Mouse (Mus musculus) embryo, embryonic 10.5 days (tissue): ENCODE measurements around the gene Notch4.
A peak's percentile ranks its signal among the peaks of the same experiment; 100 is the strongest.

ENCODE experiments used
- DNase-seq: peaks from one replicate; pipeline ENCODE4 v3.0.0-alpha.2; 2015; ENCODE audit warnings: low spot score

Gene Notch4

GRCm38 (mm10) chr17:34593752-34594525 is 29.9 kb downstream of the Notch4 start:
- peak; percentile 43 for DNase-seq

- DNase-seq, result no peak
Measured at GRCm38 (mm10) chr17:34596098-34596497, 32.0 kb downstream of the Notch4 start.

DNA sequence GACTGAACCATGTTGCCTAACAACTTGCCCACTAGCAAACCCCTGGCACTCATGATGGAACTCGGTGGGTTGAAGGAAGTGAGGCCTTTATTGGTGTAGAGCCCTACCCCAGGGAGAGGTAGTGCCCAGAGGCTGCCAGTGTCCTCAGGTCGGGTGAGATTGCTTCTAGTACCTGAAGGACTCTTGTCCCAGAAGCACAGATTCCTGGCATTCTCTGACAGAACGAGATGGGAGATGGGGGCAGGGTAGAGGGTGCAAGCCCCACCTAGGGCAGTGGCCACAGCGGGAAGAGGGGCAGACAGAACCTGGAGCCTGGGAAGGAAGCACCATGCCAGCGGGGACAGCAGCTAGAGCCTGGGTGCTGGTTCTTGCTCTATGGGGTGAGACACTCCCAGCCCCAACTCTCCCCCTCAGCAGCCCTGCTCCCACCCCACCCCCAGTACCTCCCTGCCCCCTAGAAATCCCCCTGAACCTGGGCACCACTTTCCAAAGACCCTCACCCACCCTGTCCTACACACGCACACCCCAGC is 33.6 kb downstream of the Notch4 start, which contains the start of gene Ager:
Gene Ager (plus strand): TSS at position 297 of the 530 bp plus-strand sequence.
- no peak for DNase-seq

DNA sequence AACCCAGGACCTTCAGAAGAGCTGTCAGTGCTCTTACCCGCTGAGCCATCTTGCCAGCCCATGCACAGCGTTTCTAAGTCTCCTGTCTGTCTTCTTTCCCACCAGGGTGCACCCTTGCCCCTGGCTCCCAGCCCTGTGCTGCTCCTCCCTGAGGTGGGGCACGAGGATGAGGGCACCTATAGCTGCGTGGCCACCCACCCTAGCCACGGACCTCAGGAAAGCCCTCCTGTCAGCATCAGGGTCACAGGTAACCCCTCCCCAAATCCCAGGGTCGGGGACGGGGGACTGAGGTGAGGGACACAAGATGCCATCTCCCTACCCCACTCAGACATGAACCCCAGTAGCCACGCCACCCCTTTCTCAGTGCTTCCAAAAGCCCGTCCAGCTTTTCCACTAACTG is 35.8 kb downstream of the Notch4 start:
- no peak for DNase-seq

- DNase-seq, result no peak
Measured at GRCm38 (mm10) chr17:34601796-34602195, 37.7 kb downstream of the Notch4 start.

GRCm38 (mm10) chr17:34603375-34604060 is 39.5 kb downstream of the Notch4 start, which contains the start of gene Rnf5:
Rnf5 (minus strand) TSS chr17:34603690.
- peak; percentile 100 for DNase-seq

GRCm38 (mm10) chr17:34604061-34604508 is 40.0 kb downstream of the Notch4 start, which contains the start of gene Agpat1:
Agpat1 (plus strand) TSS chr17:34604262.
- peak; percentile 100 for DNase-seq

DNA sequence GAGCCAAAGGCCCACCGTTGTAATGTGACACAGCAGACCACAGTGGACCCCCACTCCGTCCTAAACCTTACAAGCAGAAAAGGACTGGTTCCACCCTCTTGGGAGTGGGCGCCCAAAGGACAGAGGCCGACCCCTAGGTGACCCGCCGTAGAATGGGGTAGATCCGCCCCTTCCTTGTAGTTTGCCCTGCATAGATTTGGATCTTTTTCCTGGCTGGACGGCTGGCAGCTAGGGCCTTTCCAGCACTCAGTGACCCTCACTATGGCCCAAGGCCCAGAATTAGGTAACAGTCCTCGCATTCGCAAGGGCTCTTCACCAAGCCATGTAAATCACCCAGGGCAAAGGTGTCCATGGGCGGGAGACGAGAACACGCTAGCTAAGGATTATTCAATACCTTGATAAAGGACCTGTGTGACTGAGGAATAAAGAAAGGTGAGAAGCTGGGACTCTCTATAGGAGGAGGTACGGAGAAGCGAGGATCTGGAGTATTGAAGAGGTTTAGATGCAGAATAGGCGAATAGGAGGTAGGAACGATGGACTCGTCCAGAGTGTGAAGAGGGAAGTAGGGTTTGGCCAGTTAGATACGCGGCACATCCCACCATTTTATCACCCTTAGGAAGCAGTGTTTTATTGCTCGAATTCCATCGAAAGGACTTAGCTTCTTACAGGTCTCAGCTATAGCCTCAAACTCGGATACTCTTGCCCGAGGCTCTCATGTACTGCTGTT is 40.6 kb downstream of the Notch4 start:
- DNase-seq, result no peak

DNA sequence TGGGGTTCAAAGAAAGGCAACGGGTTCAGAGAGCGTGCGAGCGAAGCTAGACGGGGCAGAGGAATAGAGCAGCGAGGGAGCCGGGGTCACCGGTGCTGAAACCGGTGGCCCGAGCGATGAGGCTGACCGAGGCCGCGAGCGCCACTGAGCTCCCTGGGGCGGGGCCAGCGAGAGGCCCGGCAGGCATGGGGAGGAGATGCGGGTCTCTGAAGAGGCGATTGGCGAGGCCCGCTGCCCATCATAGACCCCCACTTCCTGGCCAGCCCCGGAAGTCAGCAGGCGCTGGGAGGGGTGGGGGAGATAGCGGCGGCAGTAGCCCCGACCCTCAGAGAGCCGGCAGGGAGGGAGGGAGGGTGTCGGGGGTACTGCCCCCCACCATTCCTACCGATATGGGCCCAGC is 41.5 kb downstream of the Notch4 start:
- peak; percentile 96 for DNase-seq

DNA sequence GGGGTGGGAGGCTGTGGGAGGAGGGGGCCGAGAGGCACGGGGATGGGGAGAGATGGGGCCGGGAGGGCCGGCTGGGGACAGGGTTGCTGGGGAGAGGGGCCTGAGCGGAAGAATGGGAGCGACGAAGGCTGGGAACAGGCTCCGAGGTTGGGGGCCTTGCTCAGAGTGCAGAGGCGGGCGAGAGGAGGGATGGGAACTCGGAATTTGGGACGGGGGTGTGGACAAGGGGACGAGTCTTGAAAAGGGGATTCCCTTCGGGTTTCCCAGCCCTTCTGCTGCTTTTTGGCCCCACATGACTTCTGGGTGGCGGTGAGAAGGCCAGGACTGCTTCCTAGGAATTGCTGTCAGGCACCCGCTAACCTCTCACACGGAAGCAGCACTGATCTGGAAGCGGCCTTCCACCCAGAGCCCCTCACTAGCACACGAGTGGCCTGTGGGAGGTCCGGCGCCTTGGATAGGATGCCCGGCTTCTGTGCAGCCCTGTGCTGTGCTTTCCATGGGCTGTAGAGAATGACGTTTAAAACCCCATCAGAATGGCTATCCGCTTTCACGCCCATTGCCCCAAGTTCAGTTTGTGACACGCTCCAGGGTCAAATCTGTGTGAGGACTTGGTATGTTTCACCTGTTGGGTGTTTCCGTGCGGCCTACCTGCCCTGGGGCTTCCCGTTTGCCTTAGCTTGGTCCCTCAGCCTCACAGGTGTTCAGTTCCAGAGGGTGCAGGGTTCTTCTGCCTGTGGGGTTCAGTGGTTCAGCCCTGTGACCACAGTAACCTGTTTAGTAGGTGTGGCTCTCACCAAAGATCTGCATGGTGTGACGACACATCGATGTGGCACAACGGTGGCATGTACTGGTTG is 42.3 kb downstream of the Notch4 start:
- peak; percentile 38 for DNase-seq

- no peak for DNase-seq
Measured at GRCm38 (mm10) chr17:34607997-34608396, 43.9 kb downstream of the Notch4 start.

DNA sequence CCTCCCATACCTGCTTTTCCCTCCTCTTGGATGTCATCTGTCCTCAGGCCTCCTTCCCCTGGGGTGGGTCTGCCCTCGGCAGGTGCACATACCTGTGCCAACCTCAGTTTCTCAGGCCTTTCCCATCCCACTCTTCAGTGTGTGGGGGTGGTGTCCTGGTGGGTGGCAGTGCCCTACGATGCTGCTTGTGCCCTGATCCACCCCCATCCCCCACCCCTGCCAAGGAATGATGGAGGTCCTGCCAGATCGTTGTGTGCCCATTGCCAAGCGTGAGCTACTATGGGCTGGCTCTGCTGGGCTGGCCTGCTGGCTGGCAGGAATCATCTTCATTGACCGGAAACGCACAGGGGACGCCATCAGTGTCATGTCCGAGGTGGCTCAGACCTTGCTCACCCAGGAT is 47.0 kb downstream of the Notch4 start:
- DNase-seq, result no peak

DNA sequence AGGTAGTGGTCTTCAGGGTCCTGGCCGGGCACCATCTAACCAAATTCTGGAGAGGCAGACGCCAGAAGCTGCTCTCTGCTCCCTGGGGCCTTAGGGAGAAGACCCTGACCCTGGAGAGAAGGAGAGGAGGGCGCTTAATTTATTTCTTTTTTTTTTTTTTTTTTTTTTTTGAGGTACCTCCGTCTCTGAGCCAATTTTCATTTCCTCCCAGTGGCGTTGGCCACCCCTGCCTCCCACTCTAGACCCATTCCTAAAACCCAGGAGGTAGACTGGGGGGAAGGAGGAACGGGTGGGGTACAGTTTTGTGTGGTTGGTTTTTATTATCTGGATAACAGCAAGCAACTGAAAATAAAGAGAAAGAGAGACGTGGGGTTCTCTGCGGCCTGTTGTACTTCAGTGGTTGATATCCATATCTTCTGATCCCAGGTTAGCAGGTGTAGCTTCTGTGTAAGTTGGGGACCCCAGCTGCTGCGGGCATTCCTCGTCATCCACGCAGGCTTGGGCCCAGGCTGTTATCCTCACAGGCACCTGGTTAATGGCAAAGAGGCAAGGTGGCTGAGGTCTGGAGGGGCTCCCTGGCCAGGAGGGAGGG is 49.1 kb downstream of the Notch4 start:
- DNase-seq, result no peak

GRCm38 (mm10) chr17:34613830-34614229 is 49.8 kb downstream of the Notch4 start:
- no peak for DNase-seq

DNA sequence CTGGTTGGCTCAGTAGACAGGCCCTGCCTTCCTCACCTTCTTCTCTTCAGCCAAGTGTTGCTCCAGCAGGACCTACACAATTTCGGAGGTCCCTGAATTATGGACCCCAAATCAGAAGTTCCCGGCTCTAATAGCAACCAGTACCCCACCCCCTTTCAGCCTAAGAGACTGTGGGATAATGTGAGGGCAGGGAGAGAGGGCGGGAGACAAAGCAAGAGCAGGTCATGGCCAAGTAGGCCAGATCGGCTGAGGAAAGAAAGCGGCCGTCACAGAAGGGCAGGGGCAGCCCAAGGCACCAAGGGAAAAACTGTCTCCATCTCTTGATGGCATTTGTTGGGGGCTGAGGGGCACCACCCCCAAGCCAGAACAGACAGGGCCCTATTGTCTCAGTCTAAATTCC is 51.8 kb downstream of the Notch4 start, which contains the start of gene Egfl8:
Gene Egfl8 (minus strand): TSS at position 101 of the 400 bp plus-strand sequence.
- DNase-seq, result no peak

DNA sequence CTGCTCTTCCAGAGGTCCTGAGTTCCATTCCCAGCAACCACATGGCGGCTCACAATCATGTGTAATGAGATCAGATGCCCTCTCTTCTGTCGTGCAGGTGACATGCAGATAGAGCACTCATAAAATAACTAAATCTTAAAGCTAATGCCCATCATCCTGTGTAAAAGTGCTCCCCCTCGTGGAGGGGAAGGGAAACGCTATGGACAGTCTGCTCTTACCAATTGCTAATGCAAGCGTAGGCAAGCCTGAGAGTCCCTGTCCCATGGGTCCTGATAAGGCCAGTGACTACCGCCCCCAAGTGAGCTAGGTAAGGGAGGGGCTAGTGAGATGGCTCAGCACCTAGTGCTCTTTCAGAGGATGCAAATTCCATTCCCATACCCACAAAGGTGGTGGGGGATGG is 54.9 kb downstream of the Notch4 start:
- peak; percentile 82 for DNase-seq

- no peak for DNase-seq
Measured at GRCm38 (mm10) chr17:34621006-34621405, 56.9 kb downstream of the Notch4 start.

DNA sequence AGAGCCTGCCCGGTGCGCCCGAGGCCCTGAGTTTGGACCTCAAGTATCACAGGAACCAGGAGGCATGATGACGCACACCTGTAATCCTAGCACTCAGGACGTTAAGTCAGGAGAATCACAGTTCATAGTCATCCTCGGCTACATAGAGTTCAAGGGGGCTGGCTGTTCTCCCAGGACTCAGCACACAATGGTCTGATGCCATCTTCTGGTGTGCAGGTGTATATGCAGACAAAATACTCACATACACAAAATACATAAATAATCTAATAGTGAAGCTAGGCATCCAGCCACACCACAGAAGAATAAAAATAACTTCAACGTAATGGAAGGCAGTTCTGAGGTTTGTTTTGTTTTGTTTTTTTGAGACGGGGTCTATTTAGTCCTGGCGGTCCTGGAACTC is 59.1 kb downstream of the Notch4 start:
- no peak for DNase-seq

DNA sequence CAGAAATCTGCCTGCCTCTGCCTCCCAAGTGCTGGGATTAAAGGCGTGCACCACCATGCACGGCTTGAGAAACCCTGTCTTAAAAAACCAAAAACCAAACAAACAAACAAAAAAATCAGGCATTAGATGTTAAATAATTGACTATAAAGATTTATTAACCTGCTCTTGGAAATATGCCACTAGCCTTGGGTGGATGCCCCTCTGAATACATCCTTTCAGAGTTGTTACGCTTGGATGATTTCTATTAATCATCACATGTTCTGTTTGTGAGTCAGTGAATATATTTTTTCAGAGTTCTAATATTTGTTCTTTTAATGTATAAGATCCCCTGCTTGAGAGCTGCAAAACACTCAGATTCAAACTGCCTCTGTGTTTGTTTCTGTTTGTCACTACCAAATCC is 60.9 kb downstream of the Notch4 start:
- no peak for DNase-seq

- no peak for DNase-seq
Measured at GRCm38 (mm10) chr17:34626062-34626772, 62.1 kb downstream of the Notch4 start.
